Mouse (Mus musculus) neural tube, embryonic 14.5 days (tissue): ENCODE measurements around the gene Tsen54. TPM values are rescaled to one million over a fixed set of nuclear protein-coding genes. Genes with fewer than 3 reads are reported as not detected.

Experiments used
- ATAC-seq: fragments of 200-750 bp; cut with Nextera tagmentation; 2 replicates; pipeline ENCODE4 v1.8.0; 2017; ENCODE audit warnings: low read depth, mild to moderate bottlenecking, moderate TSS enrichment, moderate library complexity
- H3K27ac ChIP-seq: fragments of 300-500 bp; sonication (generic); 2 replicates; pipeline ENCODE4 v1.5.1; 2014; ENCODE audit warnings: low read depth, mild to moderate bottlenecking, control low read depth, low read length, moderate library complexity, mixed read lengths
- H3K27me3 ChIP-seq: fragments of 300-500 bp; sonication (generic); 2 replicates; pipeline ENCODE4 v1.6.1; 2014; ENCODE audit warnings: low read length; ENCODE audit not compliant: control insufficient read depth, insufficient read depth
- H3K36me3 ChIP-seq: fragments of 300-500 bp; sonication (generic); 2 replicates; pipeline ENCODE4 v1.6.1; 2014; ENCODE audit warnings: low read length, mixed read lengths; ENCODE audit not compliant: control insufficient read depth, insufficient read depth
- H3K4me1 ChIP-seq: fragments of 300-500 bp; sonication (generic); 2 replicates; pipeline ENCODE4 v1.6.1; 2014; ENCODE audit warnings: low read length; ENCODE audit not compliant: control insufficient read depth, insufficient read depth
- H3K4me2 ChIP-seq: fragments of 300-500 bp; sonication (generic); 2 replicates; pipeline ENCODE4 v1.6.1; 2014; ENCODE audit warnings: mild to moderate bottlenecking, low read depth, low read length, control low read depth
- H3K4me3 ChIP-seq: fragments of 300-500 bp; sonication (generic); 2 replicates; pipeline ENCODE4 v1.5.1; 2014; ENCODE audit warnings: low read depth, low read length, control low read depth, mixed read lengths
- H3K9ac ChIP-seq: fragments of 300-500 bp; sonication (generic); replicated peaks from 2 replicates; pipeline ENCODE4 v1.6.1; 2014; ENCODE audit warnings: low read depth, mild to moderate bottlenecking, control low read depth, low read length, mixed read lengths
- H3K9me3 ChIP-seq: fragments of 300-500 bp; sonication (generic); 2 replicates; pipeline ENCODE4 v1.6.1; 2016; ENCODE audit warnings: low read length; ENCODE audit not compliant: control insufficient read depth
- WGBS: fragments of 180-500 bp; shearing (Covaris S2); extraction: QIAGEN DNeasy Blood & Tissue Kit; methylation state at CpG from one replicate; pipeline ENCODE4 v1.1.7; 2014; 5-methylcytosine and 5-hydroxymethylcytosine counted together
- microRNA-seq: library from miRNA; unstranded; fragments of <30 nt; microRNA quantifications from one replicate; pipeline ENCODE4, GENCODE M21; 2016
- polyA plus RNA-seq: library from polyadenylated mRNA; unstranded; fragments of >200 nt; fragmentation: Nextera tagmentation; extraction: Ambion mirVana; gene quantifications from 2 replicates; pipeline ENCODE4 v1.2.1, GENCODE M21; 2014

Gene Tsen54
- polyA plus RNA-seq, 1 experiment from 2014 or later: 16.8 TPM

DNA sequence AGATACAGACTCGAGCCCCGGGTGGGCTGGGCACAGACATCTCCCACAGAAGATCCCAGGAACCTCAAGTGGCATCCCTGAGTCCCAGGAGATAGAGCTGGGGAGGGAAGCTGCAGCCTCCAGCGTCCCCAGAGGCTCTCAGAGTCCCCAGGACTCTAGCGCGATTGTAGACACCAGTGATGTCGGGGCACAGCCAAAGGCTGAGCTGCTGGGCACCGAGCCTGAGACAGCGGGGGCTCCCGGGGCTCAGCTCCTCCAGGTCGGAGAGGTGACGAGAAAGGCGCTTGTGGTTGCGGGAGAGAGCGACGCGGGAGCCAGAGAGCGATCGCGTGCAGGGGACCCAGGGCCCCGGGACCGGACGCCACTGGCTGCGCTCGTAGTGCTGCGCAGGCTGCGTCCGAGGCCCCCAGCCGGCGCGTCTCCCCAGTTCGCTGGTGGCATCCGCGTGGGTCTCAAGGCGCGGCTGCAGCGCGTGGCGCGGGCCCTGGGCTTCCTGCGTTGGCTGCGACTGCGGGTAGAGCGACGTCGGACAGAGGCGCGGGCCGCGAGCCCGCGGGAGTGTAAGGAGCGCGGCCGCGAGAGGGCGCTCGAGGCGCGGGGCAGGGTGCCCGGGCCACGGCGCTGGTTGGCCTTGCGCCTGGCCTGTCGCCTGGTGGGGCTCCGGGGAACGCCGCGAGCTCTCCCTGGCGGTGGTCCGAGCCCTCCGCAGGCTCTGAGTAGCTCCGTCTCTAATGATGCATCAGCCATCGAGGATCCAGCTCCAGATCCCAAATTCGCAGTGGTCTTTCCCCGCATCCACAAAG is 44.8 kb downstream of the Tsen54 start:
- peak overlapping the region; percentile 44 for H3K4me2 ChIP-seq
- H3K4me3 ChIP-seq: peak overlapping the region; percentile 26
- H3K9ac ChIP-seq: peak overlapping the region; percentile 39; the same call in 1 of the 2 replicates
- H3K4me1 ChIP-seq: 0 out of 2 replicates have a peak, but pooled peaks cover 6% of the 10 kb centered on the region
- peak; percentile 86; the same call in 1 of the 2 replicates for ATAC-seq
- H3K9me3 ChIP-seq: no peaks in the 10 kb centered on the region
- no peaks in the 10 kb centered on the region for H3K36me3 ChIP-seq
- H3K27me3 ChIP-seq: peaks cover 27% of the 10 kb centered on the region
- no peak overlapping the region for H3K27ac ChIP-seq
- WGBS: 2% methylated on average over 57 of the region's 75 CpGs

DNA sequence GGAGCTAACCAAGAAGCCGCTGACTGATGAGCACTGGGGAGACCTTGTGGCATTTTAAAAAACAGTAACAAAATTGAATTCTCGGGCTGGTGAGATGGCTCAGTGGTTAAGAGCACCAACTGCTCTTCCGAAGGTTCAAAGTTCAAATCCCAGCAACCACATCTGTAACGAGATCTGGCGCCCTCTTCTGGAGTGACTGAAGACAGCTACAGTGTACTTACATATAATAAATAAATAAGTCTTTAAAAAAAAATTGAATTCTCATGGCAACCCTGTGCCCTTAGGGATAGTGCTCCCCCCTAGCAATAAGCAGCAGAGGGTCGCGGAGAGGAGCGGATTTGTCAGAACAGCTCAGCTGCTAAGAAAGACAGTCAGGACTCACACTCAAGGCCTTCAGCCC is 49.4 kb downstream of the Tsen54 start:
- Histone ChIP-seq H3K4me1 (0 out of 2 replicates have a peak, but pooled peaks cover 6% of the 10 kb centered on the region), H3K9me3 (no peaks in the 10 kb centered on the region), H3K27ac (no peak overlapping the region), H3K9ac (no peak overlapping the region), H3K27me3 (peaks cover 13% of the 10 kb centered on the region), H3K36me3 (no peaks in the 10 kb centered on the region), H3K4me3 (no peak overlapping the region), H3K4me2 (no peak overlapping the region)
- no peak for ATAC-seq
- WGBS: 90% methylated on average over 8 of the region's 8 CpGs

DNA sequence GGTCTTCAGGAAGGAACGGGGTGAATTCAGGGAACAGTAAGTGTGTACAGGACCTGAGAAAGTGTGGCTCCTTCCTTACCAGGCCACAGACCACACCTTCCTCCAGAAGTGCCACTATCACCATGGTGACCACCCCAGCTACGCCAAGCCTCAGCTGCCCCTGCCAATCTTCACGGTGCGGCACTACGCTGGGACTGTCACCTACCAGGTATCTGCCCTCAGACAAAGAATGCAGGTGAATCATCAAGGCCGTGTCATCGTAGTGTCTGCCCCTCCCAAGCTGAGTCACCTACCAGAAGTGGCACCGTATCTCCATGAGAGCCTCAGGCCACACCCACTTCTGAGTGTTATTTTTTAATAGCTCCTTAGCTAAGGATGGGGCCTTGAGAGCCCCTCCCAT is 54.9 kb downstream of the Tsen54 start:
- Histone ChIP-seq H3K36me3 (no peaks in the 10 kb centered on the region), H3K4me3 (no peak overlapping the region), H3K4me2 (no peak overlapping the region), H3K9ac (no peak overlapping the region), H3K4me1 (no peaks in the 10 kb centered on the region), H3K9me3 (no peaks in the 10 kb centered on the region), H3K27me3 (no peaks in the 10 kb centered on the region), H3K27ac (no peak overlapping the region)
- 83% methylated on average over 8 of the region's 8 CpGs for WGBS
- ATAC-seq: no peak

DNA sequence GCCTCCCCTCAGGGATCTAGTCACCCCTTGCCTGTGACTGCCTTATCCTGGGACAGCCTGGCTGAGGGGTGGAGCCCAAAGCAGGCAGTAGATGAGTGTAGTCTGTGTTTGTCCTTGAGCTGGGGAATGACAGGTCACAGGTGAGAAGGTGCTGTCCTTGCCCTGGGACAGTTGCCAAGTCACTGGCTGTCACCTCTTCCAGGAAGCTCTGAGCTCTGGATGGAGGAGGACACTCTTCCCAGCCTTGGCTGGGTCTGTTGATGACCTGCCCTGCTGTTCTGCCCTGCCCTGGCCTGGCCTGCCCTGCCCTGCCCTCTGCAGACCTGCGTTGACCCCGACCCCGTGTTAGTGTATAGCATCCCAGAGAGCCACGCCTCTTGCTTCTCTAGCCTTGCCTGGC is 57.9 kb downstream of the Tsen54 start:
- no peaks in the 10 kb centered on the region for H3K36me3 ChIP-seq
- 67% methylated on average over 4 of the region's 4 CpGs for WGBS
- no peak overlapping the region for H3K4me2 ChIP-seq
- H3K9ac ChIP-seq: no peak overlapping the region
- no peak overlapping the region for H3K27ac ChIP-seq
- no peaks in the 10 kb centered on the region for H3K9me3 ChIP-seq
- no peaks in the 10 kb centered on the region for H3K27me3 ChIP-seq
- H3K4me3 ChIP-seq: no peak overlapping the region
- no peak for ATAC-seq
- no peaks in the 10 kb centered on the region for H3K4me1 ChIP-seq

Small RNAs within 50 kb of the gene (microRNA-seq; reads per million reads assigned to microRNA genes)
- gene Mir5621: not detected

Other genes with a start within 250 kb of the Tsen54 start
- gene Mrps7, start 210.8 kb upstream of the Tsen54 start, polyA plus RNA-seq: 76.5 and 79.0 TPM in 2 replicates
- gene Gga3, start 210.7 kb upstream of the Tsen54 start, polyA plus RNA-seq: 35.2 and 43.1 TPM in 2 replicates
- gene Mif4gd, start 201.8 kb upstream of the Tsen54 start, polyA plus RNA-seq: 11.0 and 12.3 TPM in 2 replicates
- gene Slc25a19, start 186.4 kb upstream of the Tsen54 start, polyA plus RNA-seq: 45.3 and 53.0 TPM in 2 replicates
- 115 and 126 TPM in 2 replicates for gene Grb2, start 106.1 kb upstream of the Tsen54 start, polyA plus RNA-seq
- gene Tmem94, start 49.3 kb upstream of the Tsen54 start, polyA plus RNA-seq: 17.0 and 21.7 TPM in 2 replicates
- gene Caskin2, start 1.1 kb upstream of the Tsen54 start, polyA plus RNA-seq: 9.5 and 13.1 TPM in 2 replicates
- 0.50 and 0.80 TPM in 2 replicates for gene Llgl2, start 9.3 kb downstream of the Tsen54 start, polyA plus RNA-seq
- 0.28 and 0.35 TPM in 2 replicates for gene Myo15b, start 43.7 kb downstream of the Tsen54 start, polyA plus RNA-seq
- gene Smim5, start 85.2 kb downstream of the Tsen54 start, polyA plus RNA-seq: 1.6 and 1.8 TPM in 2 replicates
- 0.43 and 0.64 TPM in 2 replicates for gene Smim6, start 97.3 kb downstream of the Tsen54 start, polyA plus RNA-seq
- 40.1 and 45.5 TPM in 2 replicates for gene Sap30bp, start 118.6 kb downstream of the Tsen54 start, polyA plus RNA-seq
- gene Recql5, start 118.8 kb downstream of the Tsen54 start, polyA plus RNA-seq: 15.3 and 19.9 TPM in 2 replicates
- 1.6 and 2.3 TPM in 2 replicates for gene Itgb4, start 160.0 kb downstream of the Tsen54 start, polyA plus RNA-seq
- gene Galk1, start 198.0 kb downstream of the Tsen54 start, polyA plus RNA-seq: 45.0 and 53.6 TPM in 2 replicates
- 1,887 and 2,049 TPM in 2 replicates for gene H3f3b, start 213.2 kb downstream of the Tsen54 start, polyA plus RNA-seq
- gene Unk, start 215.6 kb downstream of the Tsen54 start, polyA plus RNA-seq: 29.1 and 29.5 TPM in 2 replicates